Mouse (Mus musculus) neural tube, embryonic 10.5 days (tissue): ENCODE measurements around the gene Coq9.

ENCODE experiments used
- DNase-seq: peaks from one replicate; pipeline ENCODE4 v3.0.0-alpha.2; 2017; ENCODE audit warnings: low spot score; ENCODE audit errors: extremely low spot score

Gene Coq9

DNA sequence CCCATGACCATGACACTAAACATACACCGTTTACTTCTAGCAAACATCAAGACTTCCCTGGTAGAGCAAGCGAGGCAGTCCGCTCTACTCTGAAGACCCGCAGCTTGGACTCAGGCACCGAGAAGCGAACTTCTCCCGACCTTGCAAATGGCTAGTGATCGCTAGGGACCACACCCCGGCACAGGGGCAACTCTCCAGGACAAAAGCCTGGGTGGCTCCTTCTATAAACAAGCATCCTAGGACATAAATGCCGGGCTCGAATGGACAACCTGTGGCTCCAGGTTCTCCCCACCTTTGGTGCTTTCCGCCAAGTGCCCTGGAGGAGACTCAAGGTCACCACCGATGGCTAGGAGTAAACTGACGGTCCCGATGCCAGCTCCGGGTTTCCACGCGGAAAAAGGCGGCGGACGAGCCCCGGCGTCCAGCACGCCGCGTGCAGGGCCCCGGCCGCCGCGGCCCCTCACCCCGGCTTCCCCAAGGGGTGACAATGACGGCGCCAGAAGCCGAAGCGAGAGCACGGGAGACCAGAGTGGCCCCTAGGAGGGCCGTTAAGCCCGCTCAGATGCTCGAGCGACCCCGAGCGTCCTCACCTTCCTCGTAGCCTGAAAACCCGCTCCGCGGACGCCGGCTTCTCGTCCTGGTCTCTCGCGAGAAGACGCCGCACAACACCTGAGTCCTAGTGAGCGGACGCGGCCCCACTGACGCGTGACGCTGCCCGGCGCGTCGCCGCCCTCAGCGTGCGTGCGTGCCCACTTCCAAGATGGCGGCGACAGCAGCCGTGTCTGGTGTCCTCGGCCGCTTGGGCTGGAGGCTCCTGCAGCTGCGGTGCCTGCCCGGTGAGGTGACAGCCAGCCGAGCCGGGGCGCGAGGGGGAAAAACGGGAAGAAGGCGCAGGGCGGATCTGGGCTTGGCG, at the start of gene Coq9, which contains the start of gene Ciapin1:
TSS of gene Coq9 (plus strand) at position 660 of the 913 bp plus-strand sequence.
TSS of gene Ciapin1 (minus strand) at position 697 of the 913 bp plus-strand sequence.
- peak; percentile 94 for DNase-seq

DNA sequence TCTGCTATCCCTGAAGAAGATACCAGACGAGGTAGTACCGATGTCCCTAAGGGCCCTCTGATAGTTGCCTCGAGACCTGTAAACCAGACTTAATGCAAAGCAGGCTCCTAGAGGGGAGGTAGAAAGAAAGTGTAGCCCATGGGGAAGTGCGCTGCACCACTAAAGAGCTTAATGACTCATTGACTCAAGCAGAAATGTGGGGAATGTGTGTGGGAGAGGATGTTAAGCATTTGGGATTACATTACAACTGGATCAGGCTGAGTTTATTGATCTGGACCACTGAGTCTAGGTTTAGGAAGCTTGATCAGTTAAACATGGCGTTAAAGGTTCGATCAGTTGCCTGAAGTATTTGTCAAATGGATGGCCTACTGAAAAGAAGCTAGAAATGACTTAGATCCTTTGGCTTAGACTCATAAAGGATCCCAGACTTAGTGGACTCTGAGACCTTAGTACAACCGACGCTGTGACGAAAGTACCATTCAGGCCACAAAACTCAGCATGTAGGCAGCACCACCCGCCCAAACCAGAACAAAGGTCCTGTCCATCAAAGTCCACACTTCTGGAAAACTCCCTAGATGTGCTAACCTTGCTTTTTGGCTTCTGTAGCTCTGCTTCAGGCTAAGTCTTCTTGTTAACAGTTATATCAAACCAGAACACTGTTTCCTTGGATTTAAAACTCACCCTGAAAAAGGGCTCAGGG, 48.7 kb upstream of the Coq9 start:
- DNase-seq: no peak

GRCm38 (mm10) chr8:94794368-94794767, 43.8 kb upstream of the Coq9 start:
- no peak for DNase-seq

GRCm38 (mm10) chr8:94794782-94795181, 43.3 kb upstream of the Coq9 start:
- DNase-seq: no peak

- peak; percentile 39 for DNase-seq
Measured at GRCm38 (mm10) chr8:94800278-94800968, 37.7 kb upstream of the Coq9 start.

DNA sequence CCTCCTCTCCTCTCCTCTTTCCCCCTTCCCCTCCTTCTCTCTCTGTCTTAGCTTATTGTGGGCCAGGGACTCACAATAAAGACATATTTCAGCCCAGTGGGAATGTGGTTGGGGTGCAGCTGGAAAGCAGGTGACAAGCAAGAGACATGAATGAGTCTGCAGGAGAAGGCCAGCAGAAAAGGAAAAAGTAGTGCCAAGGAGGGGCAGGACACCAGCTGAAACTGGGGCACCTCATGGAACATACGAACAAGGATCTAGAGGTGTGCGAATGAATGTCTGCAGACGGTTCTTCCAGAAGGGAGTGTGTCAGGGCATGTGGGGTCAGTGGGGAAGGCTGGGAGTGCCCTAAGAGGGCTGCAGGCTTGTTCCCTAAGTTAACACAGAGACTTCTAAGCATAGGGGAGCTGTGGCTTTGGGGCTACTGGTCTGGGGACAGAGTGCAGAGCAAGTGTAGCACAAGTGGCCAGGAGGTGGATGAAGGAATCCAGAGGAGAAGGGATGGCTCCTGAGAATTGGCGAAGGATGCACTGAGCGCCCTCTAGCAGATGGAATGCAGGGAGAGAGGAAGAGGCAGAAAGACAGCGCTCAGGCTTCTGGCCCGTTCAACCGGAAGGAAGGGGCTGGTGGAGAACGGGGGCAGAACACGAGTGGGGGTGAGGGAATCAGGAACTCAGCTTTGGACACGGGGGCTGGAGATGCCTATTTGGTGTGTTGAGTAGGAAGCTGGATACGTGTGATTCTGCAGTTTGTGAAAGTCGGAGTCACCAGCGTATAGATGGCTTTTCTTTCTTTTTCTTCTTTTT, 36.6 kb upstream of the Coq9 start:
- no peak for DNase-seq

DNA sequence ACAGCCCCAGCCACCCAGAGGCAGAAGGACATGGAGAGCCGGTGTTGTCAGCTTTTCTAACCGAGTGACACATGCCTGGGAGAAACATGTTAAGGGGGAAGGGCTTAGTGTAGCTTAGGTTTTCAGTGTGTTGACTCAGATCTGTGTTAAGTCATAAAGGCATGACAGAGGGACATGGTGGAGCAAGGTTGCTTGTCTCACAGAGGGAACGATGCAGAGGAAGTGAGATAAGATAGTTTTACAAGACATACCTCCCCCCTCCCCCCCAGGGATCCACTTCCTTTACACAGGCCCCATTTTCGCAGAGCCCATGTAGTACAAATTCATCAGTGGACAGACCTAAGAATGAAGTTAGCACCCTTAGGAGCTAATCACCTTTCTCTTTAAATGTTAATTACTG, 35.7 kb upstream of the Coq9 start:
- DNase-seq: no peak

DNA sequence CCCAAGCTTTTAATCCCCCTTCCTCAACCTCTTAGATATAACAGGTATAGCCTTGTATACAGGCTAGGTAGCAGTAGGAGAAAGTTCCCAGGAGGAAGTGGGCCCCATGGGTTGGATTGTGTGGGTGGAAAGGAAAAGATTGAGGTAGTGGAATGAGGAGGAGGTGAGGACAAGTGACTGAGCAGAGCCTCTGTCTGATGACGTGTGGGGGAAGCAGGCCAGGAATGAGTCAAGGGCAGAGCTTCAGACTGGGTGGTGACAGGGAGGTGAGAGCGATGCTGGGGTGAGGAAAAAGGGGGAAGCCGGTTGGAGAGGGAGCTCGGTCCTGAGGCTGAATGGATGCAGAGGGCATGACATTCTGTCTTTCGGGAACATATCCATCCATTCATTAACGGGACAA, 34.6 kb upstream of the Coq9 start:
- no peak for DNase-seq

DNA sequence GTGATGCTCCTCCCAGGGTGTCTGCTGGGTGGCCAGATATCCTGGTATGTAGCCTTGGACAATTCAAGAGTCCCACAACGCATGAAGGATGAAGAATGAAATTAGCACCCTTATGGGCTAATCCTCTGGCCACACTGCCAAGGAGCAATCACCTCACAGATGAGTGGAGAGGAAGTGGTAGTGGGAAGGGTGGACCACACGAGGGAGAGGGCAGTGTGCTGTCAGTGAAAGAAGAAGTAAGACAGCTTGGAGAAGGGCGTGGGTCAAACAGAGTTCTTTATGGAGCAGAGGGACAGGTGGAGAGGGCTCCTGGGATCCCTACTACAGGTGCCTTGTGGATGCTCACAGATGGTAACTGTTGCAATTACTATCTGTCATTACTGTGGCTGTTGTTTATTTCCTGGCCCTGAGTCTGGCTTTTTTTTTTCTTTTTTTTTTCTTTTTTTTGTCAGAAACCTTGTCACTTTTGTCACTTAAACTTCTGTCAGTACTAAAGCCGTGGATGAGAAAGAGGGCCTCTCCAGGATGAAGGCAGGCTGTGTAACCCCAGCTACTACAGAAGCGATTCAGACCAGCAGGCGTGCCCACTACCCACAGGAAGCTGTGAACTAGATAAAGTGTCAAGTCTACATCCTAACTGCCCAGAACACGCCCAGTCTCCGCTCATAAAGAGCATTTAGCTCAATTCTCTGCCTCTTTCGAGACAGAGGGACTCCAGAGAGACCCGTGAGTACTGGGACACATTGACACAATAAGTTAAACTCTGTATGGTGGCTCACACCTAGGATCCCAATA, 33.4 kb upstream of the Coq9 start:
- no peak for DNase-seq

GRCm38 (mm10) chr8:94805811-94806210, 32.3 kb upstream of the Coq9 start:
- DNase-seq: no peak

DNA sequence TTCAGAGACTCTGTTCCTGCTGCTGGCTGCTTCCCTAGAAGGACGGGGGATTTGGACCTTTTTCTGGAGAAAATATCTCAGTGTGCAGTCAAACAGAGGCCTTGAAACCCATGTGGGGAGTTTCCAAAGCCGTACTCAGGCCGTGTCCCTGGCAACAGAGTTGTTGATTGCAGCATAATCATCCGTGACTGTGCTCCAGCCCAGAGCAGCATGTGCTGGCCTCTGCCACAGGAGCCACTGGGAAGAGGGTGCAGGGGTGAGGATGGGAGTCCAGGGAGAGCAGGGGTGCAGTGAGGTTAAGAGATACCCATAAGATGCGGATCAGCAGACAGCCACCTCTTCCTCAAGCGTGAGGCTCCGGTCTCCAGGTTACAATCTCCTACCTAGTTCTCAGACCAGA, 30.6 kb upstream of the Coq9 start:
- DNase-seq: no peak

GRCm38 (mm10) chr8:94808372-94808771, 29.7 kb upstream of the Coq9 start:
- DNase-seq: no peak

GRCm38 (mm10) chr8:94810153-94810552, 28.0 kb upstream of the Coq9 start, which contains the start of gene Ccl17:
Gene Ccl17 (plus strand): TSS chr8:94810453.
- DNase-seq: no peak

- DNase-seq: no peak
Measured at GRCm38 (mm10) chr8:94810855-94811254, 27.3 kb upstream of the Coq9 start.

- no peak for DNase-seq
Measured at GRCm38 (mm10) chr8:94811654-94812053, 26.5 kb upstream of the Coq9 start.

DNA sequence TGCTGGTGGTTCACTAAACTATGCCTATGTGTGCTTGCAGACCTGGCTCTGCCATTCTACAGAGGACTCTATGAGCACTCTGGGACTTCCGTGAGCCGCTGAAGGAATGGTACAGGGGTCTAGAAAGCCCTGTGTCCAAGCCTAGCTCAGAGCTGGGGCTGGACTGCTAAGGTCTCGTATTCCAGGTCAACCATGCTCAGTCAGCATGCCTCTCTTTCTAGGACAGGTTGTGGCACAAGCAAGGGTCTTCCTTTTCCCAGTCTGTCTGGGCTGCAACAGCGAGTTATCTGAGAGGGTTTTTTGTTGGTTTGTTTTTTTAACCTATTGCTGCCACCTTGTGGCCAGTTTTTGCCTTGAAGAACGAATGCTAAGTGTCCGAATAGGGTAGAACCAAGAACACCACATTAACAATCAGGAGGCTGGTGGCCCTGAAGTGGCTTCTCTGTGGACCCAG, 25.4 kb upstream of the Coq9 start:
- peak; percentile 86 for DNase-seq

DNA sequence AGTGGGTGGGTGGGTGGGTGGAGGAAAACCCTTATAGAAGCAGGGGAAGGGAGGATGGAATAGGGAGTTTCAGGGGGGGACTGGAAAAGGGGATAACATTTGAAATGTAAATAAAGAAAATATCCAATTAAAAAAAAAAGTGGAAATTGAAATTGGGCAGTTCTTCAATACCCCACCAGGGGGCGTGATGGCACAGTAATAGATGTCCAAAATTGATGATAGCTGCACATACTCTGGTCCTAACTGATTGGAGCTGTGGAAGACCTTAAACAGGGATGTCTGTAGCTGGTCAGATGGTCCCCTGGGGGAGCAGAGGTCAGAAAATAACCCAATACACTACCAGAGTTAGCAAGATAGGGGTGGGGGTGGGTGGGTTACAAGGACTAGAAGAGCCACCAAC, 23.6 kb upstream of the Coq9 start:
- no peak for DNase-seq

GRCm38 (mm10) chr8:94817933-94818332, 20.2 kb upstream of the Coq9 start:
- no peak for DNase-seq

- DNase-seq: no peak
Measured at GRCm38 (mm10) chr8:94819671-94820179, 18.4 kb upstream of the Coq9 start.

- no peak for DNase-seq
Measured at GRCm38 (mm10) chr8:94820553-94820952, 17.6 kb upstream of the Coq9 start.
